Mouse (Mus musculus): Measurements from ENCODE around the gene Dnmt3l. TPM values are rescaled to one million over a fixed set of nuclear protein-coding genes. Genes with fewer than 3 reads are reported as not detected.

Dnmt3l gene
- total and polyA plus RNA-seq, 2 experiments from 2014 or later = not detected

DNA sequence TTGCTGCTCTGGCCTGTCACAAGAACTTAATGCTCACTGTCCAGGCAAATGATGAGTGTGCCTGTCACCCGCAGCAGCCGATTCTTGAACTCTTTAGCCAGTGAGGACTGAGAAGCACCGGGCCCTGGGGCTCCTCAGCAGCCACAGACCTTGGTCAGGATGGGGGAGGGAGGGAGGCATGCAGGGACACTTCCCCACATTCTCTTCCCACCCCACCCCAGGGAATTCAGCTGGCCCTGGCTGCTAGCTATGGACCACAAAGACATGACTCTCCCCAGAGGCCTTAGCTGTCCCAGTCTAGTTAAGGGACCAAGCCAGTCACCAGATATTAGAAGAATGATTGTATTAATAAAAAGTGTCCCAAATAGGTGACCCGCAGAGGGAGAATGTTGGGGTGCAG is 32.4 kb downstream of the Dnmt3l start:
- Histone ChIP-seq H3K4me1 (ENCODE audit: control insufficient read depth, insufficient read depth) (peaks cover under 1% of the 10 kb centered on the region; the same call in 1 of the 2 replicates), H3K4me3 (ENCODE audit: low read depth, low read length) (no peak overlapping the region), H3K4me2 (ENCODE audit: low read depth, low read length) (no peak overlapping the region), H3K27ac (ENCODE audit: low read depth) (no peak overlapping the region), H3K27me3 (ENCODE audit: control insufficient read depth, insufficient read depth, low read length) (peaks cover 11% of the 10 kb centered on the region), H3K9me3 (replicated peaks; ENCODE audit: control insufficient read depth, low read length) (no peaks in the 10 kb centered on the region), H3K9ac (replicated peaks; ENCODE audit: low read depth, low read length) (no peak overlapping the region), H3K36me3 (replicated peaks; ENCODE audit: control insufficient read depth, insufficient read depth, low read length) (no peaks in the 10 kb centered on the region)
- no peak for TF ChIP-seq EP300 (IDR thresholded peaks at IDR 0.05; ENCODE audit: low read depth)
- DNase-seq (ENCODE audit: low spot score) (no peak), ATAC-seq (ENCODE audit: insufficient read depth, low read depth) (no peak)
- WGBS = 65% methylated on average over 4 of the region's 4 CpGs

GRCm38 (mm10) chr10:78074977-78075376 is 33.2 kb downstream of the Dnmt3l start:
- Histone ChIP-seq H3K27me3 (ENCODE audit: control insufficient read depth, insufficient read depth, low read length) (peaks cover 7% of the 10 kb centered on the region), H3K27ac (ENCODE audit: low read depth) (no peak overlapping the region), H3K9ac (replicated peaks; ENCODE audit: low read depth, low read length) (no peak overlapping the region), H3K9me3 (replicated peaks; ENCODE audit: control insufficient read depth, low read length) (no peaks in the 10 kb centered on the region), H3K4me2 (ENCODE audit: low read depth, low read length) (no peak overlapping the region), H3K36me3 (replicated peaks; ENCODE audit: control insufficient read depth, insufficient read depth, low read length) (no peaks in the 10 kb centered on the region), H3K4me1 (ENCODE audit: control insufficient read depth, insufficient read depth) (no peaks in the 10 kb centered on the region; the same call in 1 of the 2 replicates), H3K4me3 (ENCODE audit: low read depth, low read length) (no peak overlapping the region)
- 75% methylated on average over 11 of the region's 11 CpGs for WGBS
- no peak for ATAC-seq (ENCODE audit: insufficient read depth, low read depth)
- no peak for DNase-seq (ENCODE audit: low spot score)
- TF ChIP-seq CTCF (IDR thresholded peaks at IDR 0.05; ENCODE audit: low read depth) (no peak), EP300 (IDR thresholded peaks at IDR 0.05; ENCODE audit: low read depth) (no peak)

DNA sequence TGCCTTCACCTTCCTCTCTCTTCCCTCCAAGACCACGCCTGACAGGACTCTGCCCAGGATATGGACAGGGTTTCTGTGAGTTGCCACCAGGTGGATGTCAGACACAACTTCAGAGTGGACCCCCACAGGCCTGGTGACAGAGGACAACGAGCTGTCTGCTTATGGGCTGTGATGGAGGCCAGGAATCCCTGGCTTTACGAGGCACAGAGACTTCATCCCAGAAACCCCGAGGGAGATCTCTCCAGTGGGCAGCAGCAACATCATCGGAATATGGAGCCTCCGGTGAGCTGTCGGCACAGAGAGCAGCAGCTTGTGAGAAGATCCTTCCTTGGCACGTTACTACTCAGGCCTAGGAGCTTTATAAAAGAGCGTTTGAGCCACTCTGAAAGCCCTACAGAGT is 36.1 kb downstream of the Dnmt3l start:
- no peak for ATAC-seq (ENCODE audit: insufficient read depth, low read depth)
- no peaks in the 10 kb centered on the region for H3K27me3 ChIP-seq (ENCODE audit: control insufficient read depth, insufficient read depth, low read length)
- H3K4me2 ChIP-seq (ENCODE audit: low read depth, low read length) = no peak overlapping the region
- no peaks in the 10 kb centered on the region for H3K4me1 ChIP-seq (ENCODE audit: control insufficient read depth, insufficient read depth)
- no peak overlapping the region for H3K9ac ChIP-seq (replicated peaks; ENCODE audit: low read depth, low read length)
- 66% methylated on average over 9 of the region's 9 CpGs for WGBS
- DNase-seq (ENCODE audit: low spot score) = no peak
- H3K36me3 ChIP-seq (replicated peaks; ENCODE audit: control insufficient read depth, insufficient read depth, low read length) = no peaks in the 10 kb centered on the region
- H3K4me3 ChIP-seq (ENCODE audit: low read depth, low read length) = no peak overlapping the region
- no peak for TF ChIP-seq EP300 (IDR thresholded peaks at IDR 0.05; ENCODE audit: low read depth)
- no peak for TF ChIP-seq CTCF (IDR thresholded peaks at IDR 0.05; ENCODE audit: low read depth)
- H3K9me3 ChIP-seq (replicated peaks; ENCODE audit: control insufficient read depth, low read length) = no peaks in the 10 kb centered on the region
- H3K27ac ChIP-seq (ENCODE audit: low read depth) = no peak overlapping the region

DNA sequence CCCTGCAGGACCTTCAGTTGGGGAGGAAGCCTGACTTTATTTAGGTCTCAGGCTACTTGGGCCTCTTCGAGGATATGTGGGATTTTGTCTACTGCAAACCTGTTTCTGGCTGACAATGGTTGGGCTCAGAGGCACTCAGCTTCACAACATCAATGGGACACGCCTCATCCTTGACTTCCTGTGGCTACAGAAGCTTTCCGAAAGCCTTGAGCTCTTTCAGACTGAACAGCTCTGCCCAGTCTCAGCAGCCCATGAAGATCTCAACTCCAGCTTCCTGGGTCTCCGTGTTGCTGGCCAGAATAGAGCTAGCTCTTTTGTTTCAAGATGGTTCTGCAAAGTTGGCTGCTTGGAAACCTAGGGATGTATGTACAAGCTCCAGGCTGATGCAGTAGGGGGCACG is 36.5 kb downstream of the Dnmt3l start:
- no peak overlapping the region for H3K27ac ChIP-seq (ENCODE audit: low read depth)
- H3K36me3 ChIP-seq (replicated peaks; ENCODE audit: control insufficient read depth, insufficient read depth, low read length) = no peaks in the 10 kb centered on the region
- TF ChIP-seq EP300 (IDR thresholded peaks at IDR 0.05; ENCODE audit: low read depth) (no peak), CTCF (IDR thresholded peaks at IDR 0.05; ENCODE audit: low read depth) (no peak)
- no peak overlapping the region for H3K9ac ChIP-seq (replicated peaks; ENCODE audit: low read depth, low read length)
- no peak for DNase-seq (ENCODE audit: low spot score)
- no peaks in the 10 kb centered on the region for H3K4me1 ChIP-seq (ENCODE audit: control insufficient read depth, insufficient read depth)
- H3K27me3 ChIP-seq (ENCODE audit: control insufficient read depth, insufficient read depth, low read length) = no peaks in the 10 kb centered on the region
- no peak overlapping the region for H3K4me2 ChIP-seq (ENCODE audit: low read depth, low read length)
- 68% methylated on average over 5 of the region's 5 CpGs for WGBS
- no peak overlapping the region for H3K4me3 ChIP-seq (ENCODE audit: low read depth, low read length)
- no peaks in the 10 kb centered on the region for H3K9me3 ChIP-seq (replicated peaks; ENCODE audit: control insufficient read depth, low read length)
- no peak for ATAC-seq (ENCODE audit: insufficient read depth, low read depth)

DNA sequence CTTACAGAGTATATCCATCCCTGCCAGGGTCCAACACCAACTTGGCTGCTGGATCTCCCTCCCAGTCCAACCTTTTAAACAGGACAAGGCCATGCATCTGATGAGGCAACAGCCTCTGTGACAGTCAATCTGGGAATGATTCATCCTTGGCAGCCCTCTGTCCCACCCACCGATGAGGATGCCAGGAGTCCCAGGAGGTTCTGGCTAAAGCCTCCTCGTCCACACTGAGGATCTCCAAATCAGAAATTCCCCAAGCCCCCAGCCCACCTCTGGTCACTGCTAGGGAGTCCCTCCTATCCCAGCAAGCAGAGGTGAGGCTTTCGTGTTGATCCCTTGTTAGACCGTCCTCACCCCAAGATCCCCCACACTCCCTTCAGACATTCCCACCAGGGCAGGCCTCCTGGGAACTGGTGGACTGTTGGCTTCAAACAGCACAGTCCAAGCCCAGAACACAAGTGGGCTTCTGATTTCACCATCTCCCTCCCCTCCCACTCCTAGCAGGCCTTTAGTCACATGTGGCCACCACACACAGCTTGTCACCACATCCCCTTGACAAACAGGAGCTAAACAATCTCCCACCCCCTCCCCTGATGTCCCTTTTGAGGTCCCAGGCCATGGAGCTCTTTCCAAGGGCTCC is 38.3 kb downstream of the Dnmt3l start:
- H3K27me3 ChIP-seq (ENCODE audit: control insufficient read depth, insufficient read depth, low read length) = no peaks in the 10 kb centered on the region
- no peaks in the 10 kb centered on the region for H3K9me3 ChIP-seq (replicated peaks; ENCODE audit: control insufficient read depth, low read length)
- no peaks in the 10 kb centered on the region for H3K4me1 ChIP-seq (ENCODE audit: control insufficient read depth, insufficient read depth)
- WGBS = 52% methylated on average over 4 of the region's 4 CpGs
- no peak overlapping the region for H3K27ac ChIP-seq (ENCODE audit: low read depth)
- H3K4me2 ChIP-seq (ENCODE audit: low read depth, low read length) = no peak overlapping the region
- no peak for ATAC-seq (ENCODE audit: insufficient read depth, low read depth)
- no peaks in the 10 kb centered on the region for H3K36me3 ChIP-seq (replicated peaks; ENCODE audit: control insufficient read depth, insufficient read depth, low read length)
- TF ChIP-seq EP300 (IDR thresholded peaks at IDR 0.05; ENCODE audit: low read depth) = no peak
- TF ChIP-seq CTCF (IDR thresholded peaks at IDR 0.05; ENCODE audit: low read depth) = no peak
- no peak for DNase-seq (ENCODE audit: low spot score)
- H3K4me3 ChIP-seq (ENCODE audit: low read depth, low read length) = no peak overlapping the region
- H3K9ac ChIP-seq (replicated peaks; ENCODE audit: low read depth, low read length) = no peak overlapping the region

DNA sequence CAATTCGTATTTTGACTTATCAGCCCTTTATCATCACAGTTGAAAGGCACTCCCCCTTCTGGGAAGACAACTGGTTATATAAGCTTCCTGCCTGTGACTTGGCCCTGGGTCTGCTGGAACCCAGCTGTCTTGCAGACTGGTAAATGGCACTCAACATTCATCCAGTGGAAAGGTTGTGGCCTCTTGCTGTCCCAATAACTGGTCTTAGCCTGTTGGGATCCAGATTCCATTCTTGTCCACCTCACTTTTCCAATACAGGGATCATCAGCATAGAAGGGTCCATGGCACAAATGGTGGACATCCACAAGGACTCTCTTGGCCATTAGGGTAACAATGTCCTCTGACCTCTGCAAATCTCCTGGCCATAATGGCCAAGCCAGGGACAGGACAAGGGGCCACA is 42.3 kb downstream of the Dnmt3l start:
- ATAC-seq (ENCODE audit: insufficient read depth, low read depth) (no peak), DNase-seq (ENCODE audit: low spot score) (no peak)
- Histone ChIP-seq H3K9ac (replicated peaks; ENCODE audit: low read depth, low read length) (no peak overlapping the region), H3K4me1 (ENCODE audit: control insufficient read depth, insufficient read depth) (no peaks in the 10 kb centered on the region), H3K36me3 (replicated peaks; ENCODE audit: control insufficient read depth, insufficient read depth, low read length) (no peaks in the 10 kb centered on the region), H3K4me3 (ENCODE audit: low read depth, low read length) (no peak overlapping the region), H3K27ac (ENCODE audit: low read depth) (no peak overlapping the region), H3K9me3 (replicated peaks; ENCODE audit: control insufficient read depth, low read length) (no peaks in the 10 kb centered on the region), H3K4me2 (ENCODE audit: low read depth, low read length) (no peak overlapping the region), H3K27me3 (ENCODE audit: control insufficient read depth, insufficient read depth, low read length) (no peaks in the 10 kb centered on the region)
- TF ChIP-seq CTCF (IDR thresholded peaks at IDR 0.05; ENCODE audit: low read depth) (no peak), EP300 (IDR thresholded peaks at IDR 0.05; ENCODE audit: low read depth) (no peak)
- 27% methylated on average over 1 of the region's 1 CpGs for WGBS

Data from heart, postnatal 0 days (tissue).